Mouse (Mus musculus): ENCODE measurements around the gene Rbsn.

The Rbsn gene

GRCm38 (mm10) chr6:92176450-92176849 lies 38.3 kb downstream of the Rbsn start:
- DNase-seq (ENCODE audit: low read depth), result no peak

DNA sequence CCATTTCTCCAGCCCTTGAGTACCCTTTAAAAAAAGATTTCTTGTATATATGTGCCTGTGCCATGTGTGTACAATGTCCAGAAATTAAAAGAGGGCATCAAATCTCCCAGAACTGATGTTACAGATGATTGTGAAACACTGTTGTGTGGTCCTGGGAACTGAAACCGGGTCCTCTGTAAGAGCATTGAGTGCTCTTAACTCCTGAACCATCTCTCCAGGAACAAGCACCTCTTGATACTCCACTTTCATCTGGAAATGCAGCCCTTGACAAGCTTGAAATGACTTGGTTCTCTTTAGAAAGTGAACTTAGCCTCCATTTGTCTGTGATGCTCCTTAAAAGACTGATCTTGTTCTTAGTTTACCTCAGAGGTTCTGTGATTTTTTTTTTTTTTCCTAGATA lies 52.0 kb downstream of the Rbsn start:
- no peak for DNase-seq (ENCODE audit: low read depth)

DNA sequence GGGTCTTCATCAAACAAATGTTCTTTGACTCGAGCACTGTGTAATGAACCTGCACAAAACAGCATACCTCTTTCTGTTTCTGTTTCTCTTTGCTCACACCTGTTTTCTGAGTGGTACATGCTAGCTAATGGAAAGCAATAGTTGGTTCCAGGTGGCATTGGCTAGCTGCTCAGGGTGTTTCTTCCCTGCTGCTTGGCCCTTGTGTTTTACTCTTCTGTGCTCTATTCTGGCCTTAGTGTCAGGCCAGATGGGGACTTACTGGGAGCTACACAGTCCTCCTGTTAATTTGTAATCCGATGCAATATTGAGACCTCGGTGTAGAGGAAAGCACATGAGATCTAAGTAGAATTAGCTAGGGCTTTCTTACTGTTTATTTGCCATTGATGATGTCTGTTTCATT lies 55.9 kb downstream of the Rbsn start:
- no peak for DNase-seq (ENCODE audit: low read depth)

DNA sequence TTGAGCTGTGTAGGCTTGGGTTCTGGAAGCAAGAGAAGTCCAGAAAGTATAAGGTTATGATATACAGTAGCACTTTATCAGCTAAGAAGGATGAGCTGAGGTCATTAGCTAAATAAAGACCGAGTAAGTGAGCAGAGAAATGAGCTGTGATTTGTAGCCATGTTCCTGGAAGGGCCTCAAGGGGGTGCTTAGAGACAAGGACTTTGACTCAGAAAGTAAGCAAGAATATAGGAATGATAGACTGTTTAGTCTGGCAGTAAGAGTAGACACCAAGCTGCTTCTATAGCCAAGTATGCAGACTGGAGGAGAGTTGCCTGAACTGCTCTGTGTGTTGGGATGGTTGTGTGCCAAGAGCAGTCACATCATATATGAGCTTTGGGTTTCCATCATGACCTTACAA lies 61.0 kb downstream of the Rbsn start:
- DNase-seq (ENCODE audit: low read depth), result no peak

DNA sequence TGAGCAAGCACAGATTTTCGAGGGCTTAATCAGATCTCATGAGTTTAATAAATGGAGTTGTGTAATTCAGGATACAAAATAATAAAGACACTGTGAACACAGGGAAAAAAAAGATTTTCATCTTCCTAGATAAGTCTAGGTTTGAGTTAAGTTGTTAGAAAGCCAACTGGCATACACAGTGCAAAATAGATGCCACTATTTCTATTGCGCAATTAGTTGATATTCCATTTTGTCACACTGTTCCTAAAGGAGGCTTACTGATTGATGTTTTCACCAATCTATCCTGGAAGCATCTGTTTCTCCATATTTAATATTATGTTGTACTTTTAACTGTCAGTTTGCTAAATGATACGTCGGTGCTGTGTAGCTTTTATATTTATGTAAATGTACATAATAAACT lies 68.8 kb downstream of the Rbsn start:
- no peak for DNase-seq (ENCODE audit: low read depth)

Measured in fibroblast of lung, adult 2 months (primary cell).